In the genomic region with DNA sequence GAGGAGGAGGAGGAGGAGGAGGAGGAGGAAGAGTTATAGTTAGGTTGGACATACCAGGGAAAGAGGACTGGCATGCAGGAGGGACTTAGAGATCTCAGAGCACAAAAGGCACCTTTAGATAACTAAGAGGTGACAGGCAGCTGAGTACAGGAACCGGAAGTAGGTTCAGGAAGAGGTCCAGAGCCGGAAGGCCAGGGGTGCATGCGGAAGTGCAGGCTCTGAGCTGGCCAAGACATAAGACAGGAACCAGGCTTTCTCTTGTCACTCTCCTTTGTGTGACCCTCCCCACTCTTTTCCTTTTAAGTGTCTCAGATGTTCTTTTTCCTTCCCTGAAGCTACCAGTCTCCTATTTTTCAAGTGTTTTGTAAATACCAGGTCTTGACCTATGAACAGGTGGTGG, we compare ENCODE assay signal across 9 mouse cellular contexts. TPM values are rescaled to one million over a fixed set of nuclear protein-coding genes. Genes with fewer than 3 reads are reported as not detected.
DNase-seq lines count a peak whose midpoint lies in the region; ATAC-seq lines count a peak whose summit lies in the region.
"Had no signal": no experiment of that assay in that cellular context is flagged by ENCODE, and none has a peak within 500 bp of the region (broad histone marks: within the 10 kb centered on the region; RNA-seq: fewer than 3 reads in every experiment).

No protein-coding gene starts in this region.

- peaks cover 17% of the 10 kb centered on the region for H3K4me1 ChIP-seq in heart, embryonic 12.5 days (replicated peaks)
- H3K4me1 ChIP-seq in limb, embryonic 11.5 days (ENCODE audit: control insufficient read depth, insufficient read depth, low read length) = 0 out of 2 replicates have a peak, but pooled peaks cover 4% of the 10 kb centered on the region
- peaks cover 18% of the 10 kb centered on the region for H3K4me1 ChIP-seq in midbrain, embryonic 13.5 days (replicated peaks)

- no peak overlapping the region for H3K9ac ChIP-seq in heart, embryonic 12.5 days
- H3K9ac ChIP-seq in limb, embryonic 11.5 days (ENCODE audit: low read length) = no peak overlapping the region
- no peak overlapping the region for H3K9ac ChIP-seq in midbrain, embryonic 13.5 days (replicated peaks)

- DNase-seq in layer of hippocampus, adult 9-11 months = peak; percentile 17
- DNase-seq in layer of hippocampus, postnatal 14 days (ENCODE audit: low spot score in 2 of 2) = no peak
- DNase-seq in limb, embryonic 11.5 days (ENCODE audit: low spot score) = peak; percentile 31
- peak; percentile 78 for DNase-seq in naive thymus-derived CD4-positive, alpha-beta T cell, adult 2 months (ENCODE audit: low read depth)
- no peak for DNase-seq in frontal cortex, postnatal 36 days (ENCODE audit: low spot score in 2 of 2)
- DNase-seq in frontal cortex, postnatal 25 days (ENCODE audit: low spot score in 2 of 2) = no peak

- 27% methylated on average over 3 of the region's 3 CpGs for WGBS in heart, embryonic 12.5 days
- 70% methylated on average over 3 of the region's 3 CpGs for WGBS in limb, embryonic 11.5 days
- WGBS in midbrain, embryonic 13.5 days = 83% methylated on average over 3 of the region's 3 CpGs

- peak overlapping the region; percentile 77 for H3K27ac ChIP-seq in heart, embryonic 12.5 days (ENCODE audit: poor library complexity, severe bottlenecking)
- no peak overlapping the region for H3K27ac ChIP-seq in limb, embryonic 11.5 days (replicated peaks; ENCODE audit: low read depth, low read length)
- no peak overlapping the region for H3K27ac ChIP-seq in midbrain, embryonic 13.5 days

- no peaks in the 10 kb centered on the region for H3K27me3 ChIP-seq in heart, embryonic 12.5 days (replicated peaks)
- H3K27me3 ChIP-seq in limb, embryonic 11.5 days (ENCODE audit: control insufficient read depth, insufficient read depth, low read length) = no peaks in the 10 kb centered on the region
- H3K27me3 ChIP-seq in midbrain, embryonic 13.5 days = no peaks in the 10 kb centered on the region

- H3K4me2 ChIP-seq in heart, embryonic 12.5 days = peak overlapping the region; percentile 58
- H3K4me2 ChIP-seq in limb, embryonic 11.5 days (ENCODE audit: low read depth, severe bottlenecking) = no peak overlapping the region
- H3K4me2 ChIP-seq in midbrain, embryonic 13.5 days (replicated peaks) = no peak overlapping the region

- no peak overlapping the region for H3K4me3 ChIP-seq in heart, embryonic 12.5 days
- no peak overlapping the region for H3K4me3 ChIP-seq in limb, embryonic 11.5 days (ENCODE audit: low read depth, low read length)
- H3K4me3 ChIP-seq in midbrain, embryonic 13.5 days (replicated peaks) = no peak overlapping the region

- ATAC-seq in heart, embryonic 12.5 days (ENCODE audit: insufficient number of reproducible peaks, low FRiP score) = 0 out of 2 replicates have a peak, but pooled peaks have one; percentile 55
- no peak for ATAC-seq in limb, embryonic 11.5 days (ENCODE audit: insufficient number of reproducible peaks, low FRiP score, low TSS enrichment, low read depth)
- no peak for ATAC-seq in midbrain, embryonic 13.5 days

- H3K9me3 ChIP-seq in heart, embryonic 12.5 days (replicated peaks) = no peaks in the 10 kb centered on the region
- no peaks in the 10 kb centered on the region for H3K9me3 ChIP-seq in limb, embryonic 11.5 days (ENCODE audit: control insufficient read depth, low read length)
- no peaks in the 10 kb centered on the region for H3K9me3 ChIP-seq in midbrain, embryonic 13.5 days

- no peaks in the 10 kb centered on the region for H3K36me3 ChIP-seq in heart, embryonic 12.5 days
- H3K36me3 ChIP-seq in limb, embryonic 11.5 days (ENCODE audit: control insufficient read depth, insufficient read depth, low read length) = no peaks in the 10 kb centered on the region
- no peaks in the 10 kb centered on the region for H3K36me3 ChIP-seq in midbrain, embryonic 13.5 days
- H3K36me3 ChIP-seq: G1E had no signal

RNA-seq across cellular contexts. Expression of gene Plcl2, which starts 38.0 kb away (rescaled TPM):
- total RNA-seq in layer of hippocampus, postnatal 14 days (2021) = 10 to 100 TPM; 51.0 to 57.3 TPM
- polyA plus RNA-seq in heart, embryonic 12.5 days (2016; fragmentation: Nextera tagmentation; extraction: Ambion mirVana) = 4.6 and 5.4 TPM in 2 replicates
- polyA plus RNA-seq in limb, embryonic 11.5 days (2014; fragmentation: Nextera tagmentation; extraction: Ambion mirVana) = 5.3 and 5.8 TPM in 2 replicates
- polyA plus RNA-seq in midbrain, embryonic 13.5 days (2015; fragmentation: Nextera tagmentation; extraction: Ambion mirVana) = 7.5 and 8.0 TPM in 2 replicates
- polyA plus RNA-seq: G1E had no signal

Comparison
In these comparisons a context has a peak if more than half of its experiments do, and no peak if none do; other contexts are left out.
1. DNase-seq: peak in layer of hippocampus, adult 9-11 months (single experiment), limb, embryonic 11.5 days (single experiment) and naive thymus-derived CD4-positive, alpha-beta T cell, adult 2 months (single experiment); none in layer of hippocampus, postnatal 14 days (0 of 2), frontal cortex, postnatal 36 days (0 of 2) and frontal cortex, postnatal 25 days (0 of 2).